Mouse (Mus musculus): ENCODE results near the gene St14.
"Not testable (repeated sequence)": the region's sequence is repeated elsewhere in the genome, so short reads cannot be mapped to it uniquely, and the experiment has no call there.

The St14 gene

GRCm38 (mm10) chr9:31131205-31131968, at the start of gene St14:
TSS of gene St14 (minus strand) at chr9:31131853.
- in situ Hi-C loops (cut with MboI, MseI): no loop called here

DNA sequence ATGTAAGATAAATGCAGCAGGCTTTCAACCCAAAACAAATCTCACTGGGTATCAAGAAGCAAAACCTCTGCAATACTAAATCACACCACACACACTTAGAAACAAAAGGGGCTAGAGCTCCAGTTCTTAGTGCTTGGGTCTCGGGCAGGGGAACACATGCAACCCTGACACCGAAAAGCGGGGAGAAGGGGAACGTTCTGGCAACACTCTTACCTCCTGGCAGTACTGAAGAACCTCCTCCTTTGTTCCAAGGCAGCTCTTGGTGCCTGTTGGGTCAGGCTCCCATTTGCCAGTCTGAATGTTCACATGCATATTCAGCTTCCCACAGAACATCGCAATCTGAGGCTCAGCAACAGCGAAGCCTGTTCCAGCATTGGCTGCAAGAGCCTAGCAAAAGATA, 46.0 kb upstream of the St14 start:
- in situ Hi-C loops (cut with MboI, MseI): no loop called here

DNA sequence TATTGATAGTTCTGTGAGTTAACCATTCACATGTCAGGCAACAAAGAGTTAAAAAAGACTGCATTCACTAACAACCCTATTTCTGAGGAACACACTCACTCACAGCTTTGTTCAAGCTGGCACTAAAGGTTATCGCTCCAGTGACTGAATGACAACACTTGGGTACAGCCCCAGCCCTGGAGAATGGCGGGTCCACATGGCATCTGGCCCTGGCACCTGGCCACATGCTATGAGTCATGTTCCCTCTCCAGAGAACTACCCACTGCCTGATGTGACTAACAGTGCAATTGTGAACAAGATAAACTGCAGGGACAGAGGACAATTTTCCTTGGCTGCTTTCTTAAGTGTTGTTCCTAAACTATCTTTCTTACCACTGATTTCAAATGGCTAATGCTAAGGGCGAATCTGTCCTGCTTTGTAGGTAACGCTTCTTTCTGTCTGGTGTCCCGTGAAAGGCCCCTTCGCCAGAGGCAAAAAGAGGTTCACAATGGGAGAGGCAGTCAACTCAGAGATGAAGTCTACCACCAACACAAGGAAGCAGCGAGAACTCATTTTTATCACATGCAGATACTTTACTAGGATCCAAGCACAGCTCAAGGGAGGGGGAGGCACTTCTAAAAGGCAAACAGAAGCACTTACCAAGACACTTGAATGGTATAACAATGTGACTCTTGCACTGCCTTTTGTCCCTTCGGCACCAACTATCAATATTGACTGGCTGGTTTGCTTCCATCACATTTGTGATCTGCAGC, 44.9 kb upstream of the St14 start:
- in situ Hi-C loops (cut with MboI, MseI): no loop called here

- in situ Hi-C loops (cut with MboI, MseI): no loop called here
Measured at GRCm38 (mm10) chr9:31175978-31176377, 44.3 kb upstream of the St14 start.

GRCm38 (mm10) chr9:31175346-31175745, 43.7 kb upstream of the St14 start:
- in situ Hi-C loops (cut with MboI, MseI): no loop called here

DNA sequence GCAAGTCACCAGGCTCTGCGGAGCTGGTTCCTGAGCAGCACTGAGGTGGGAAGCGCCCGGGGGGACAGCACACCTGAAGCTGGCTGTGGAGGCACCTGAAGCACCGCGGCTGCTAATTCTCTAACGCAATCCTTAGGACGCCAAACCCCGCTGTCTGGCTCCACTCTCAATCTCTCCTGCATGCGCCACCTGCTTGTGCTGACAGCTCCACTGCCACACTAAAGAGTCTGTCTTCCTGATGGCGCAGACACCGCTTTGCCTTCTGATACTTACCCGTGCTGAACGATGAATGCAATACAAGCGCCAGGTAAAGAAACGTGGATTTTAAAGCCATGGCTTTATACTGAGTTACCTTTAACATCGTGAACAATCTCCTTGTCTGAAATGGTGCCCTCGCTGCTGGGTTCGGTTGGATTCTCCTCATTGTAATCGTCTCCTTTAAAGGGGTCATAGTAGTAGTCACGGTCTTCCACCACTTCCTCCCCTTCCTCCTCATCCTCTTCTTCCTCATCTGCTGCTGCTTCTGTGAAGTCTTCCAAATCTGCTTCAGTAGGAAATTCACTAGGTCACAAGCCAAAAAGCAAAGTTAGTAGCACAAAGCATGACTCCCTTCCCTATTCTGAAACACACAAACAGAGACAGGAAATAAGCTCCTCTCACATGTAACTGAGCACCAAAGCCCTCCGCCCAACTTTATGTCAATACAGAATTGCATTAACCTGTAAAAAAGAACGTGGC, 36.9 kb upstream of the St14 start:
- in situ Hi-C loops (cut with MboI, MseI): no loop called here

GRCm38 (mm10) chr9:31167305-31167704, 35.7 kb upstream of the St14 start:
- in situ Hi-C loops (cut with MboI, MseI): no loop called here

- in situ Hi-C loops (cut with MboI, MseI): not testable (repeated sequence)
Measured at GRCm38 (mm10) chr9:31165505-31165904, 33.9 kb upstream of the St14 start.

- in situ Hi-C loops (cut with MboI, MseI): no loop called here
Measured at GRCm38 (mm10) chr9:31163327-31163726, 31.7 kb upstream of the St14 start.

DNA sequence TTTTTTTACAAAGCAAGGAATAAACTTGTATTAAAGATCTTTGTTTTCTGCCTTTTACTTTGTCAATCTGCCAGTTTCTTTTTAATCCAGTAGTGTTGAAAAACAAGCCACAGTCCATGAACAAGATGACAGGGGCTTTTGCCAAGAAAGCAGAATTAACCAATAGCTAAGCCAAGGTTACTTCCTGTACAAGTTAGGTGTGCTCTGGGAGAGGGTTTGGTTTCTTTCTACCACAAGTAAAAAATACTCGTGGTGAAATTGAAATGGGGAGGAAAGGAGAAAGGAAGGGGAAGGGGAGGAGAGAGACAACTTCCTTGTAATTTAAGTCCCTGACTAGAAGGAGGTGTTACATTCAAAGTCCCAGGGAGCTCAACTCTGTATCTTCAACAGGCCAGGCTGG, 31.3 kb upstream of the St14 start:
- in situ Hi-C loops (cut with MboI, MseI): no loop called here

DNA sequence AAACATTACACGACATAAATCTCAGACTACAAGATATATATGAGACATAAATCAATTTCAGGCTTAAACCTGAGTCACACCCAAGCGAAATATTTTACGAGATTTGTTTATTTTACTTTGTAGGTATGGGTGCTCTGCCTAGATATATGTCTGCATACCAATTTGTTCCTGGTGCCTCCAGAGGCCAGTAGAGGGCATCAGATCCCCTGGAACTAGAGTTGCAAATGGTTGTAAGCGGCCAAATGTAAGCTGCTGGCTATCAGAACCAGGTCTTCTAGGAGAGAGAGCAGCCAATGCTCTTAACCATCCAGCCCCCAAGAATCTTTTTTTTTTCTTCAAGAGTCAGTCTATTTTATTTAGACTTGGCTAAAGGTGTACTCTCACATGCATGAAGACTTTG, 28.3 kb upstream of the St14 start:
- in situ Hi-C loops (cut with MboI, MseI): no loop called here

DNA sequence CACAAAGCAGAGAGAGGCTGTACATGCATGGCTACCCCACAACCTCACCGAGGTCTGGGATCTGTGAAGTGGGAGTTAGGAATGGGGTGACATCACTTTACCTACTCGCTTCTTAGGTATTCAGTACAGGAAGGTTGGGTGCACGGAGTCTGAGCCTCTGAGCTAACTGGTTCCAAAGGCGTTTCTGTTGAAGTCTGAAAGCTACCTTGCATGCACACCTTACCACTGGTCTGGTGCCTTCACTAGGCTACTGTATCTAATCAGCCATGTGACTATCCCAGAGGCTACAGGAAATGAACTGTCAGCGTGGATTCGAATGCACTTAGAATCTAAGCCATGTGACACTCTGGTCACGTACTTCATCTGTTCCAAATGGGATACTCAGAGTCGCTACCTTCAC, 24.9 kb upstream of the St14 start:
- in situ Hi-C loops (cut with MboI, MseI): no loop called here

DNA sequence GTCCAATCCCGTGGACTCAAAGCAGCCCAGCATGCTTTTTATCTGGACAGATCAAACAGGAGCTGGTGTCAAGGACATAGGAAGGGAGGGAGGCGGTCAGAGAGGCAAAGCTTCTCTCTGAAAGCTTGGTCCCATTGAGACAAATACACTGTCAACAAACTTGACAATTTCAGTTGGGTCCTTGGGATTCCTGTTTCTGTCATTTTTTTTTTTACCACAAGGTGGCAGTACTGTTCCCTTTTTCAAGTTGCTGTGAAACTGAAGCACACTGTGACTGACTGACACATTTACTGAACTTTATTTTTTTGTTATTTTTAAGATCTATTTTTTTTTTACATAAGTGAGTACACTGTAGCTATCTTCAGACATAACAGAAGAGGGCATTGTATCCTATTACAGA, 19.4 kb upstream of the St14 start:
- in situ Hi-C loops (cut with MboI, MseI): loop anchor here (5.0 kb wide), 1 partner anchor 196 kb away; no protein-coding TSS in a partner anchor

DNA sequence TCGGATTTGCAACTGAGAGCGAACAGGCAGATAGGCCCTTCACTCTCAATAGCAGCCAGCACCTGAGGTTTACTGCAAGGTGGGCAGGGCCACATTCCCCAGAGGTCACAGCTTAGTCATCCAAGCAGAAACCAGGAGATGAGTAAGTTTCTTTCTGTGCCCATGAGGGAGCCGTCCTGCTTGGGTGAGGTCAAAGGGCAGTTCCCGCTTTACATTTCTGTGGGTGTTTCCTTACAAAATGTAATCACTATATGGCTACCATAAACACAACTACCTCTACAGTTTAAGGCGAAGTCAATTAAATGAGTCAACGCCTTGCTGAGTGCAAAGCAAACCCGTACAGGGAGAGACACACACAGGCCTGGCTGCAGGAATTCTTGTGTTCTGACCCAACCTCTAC, 16.5 kb upstream of the St14 start:
- in situ Hi-C loops (cut with MboI, MseI): loop anchor here (10.0 kb wide), 1 partner anchor 137 kb away; the partner anchor contains the start of gene Prdm10

DNA sequence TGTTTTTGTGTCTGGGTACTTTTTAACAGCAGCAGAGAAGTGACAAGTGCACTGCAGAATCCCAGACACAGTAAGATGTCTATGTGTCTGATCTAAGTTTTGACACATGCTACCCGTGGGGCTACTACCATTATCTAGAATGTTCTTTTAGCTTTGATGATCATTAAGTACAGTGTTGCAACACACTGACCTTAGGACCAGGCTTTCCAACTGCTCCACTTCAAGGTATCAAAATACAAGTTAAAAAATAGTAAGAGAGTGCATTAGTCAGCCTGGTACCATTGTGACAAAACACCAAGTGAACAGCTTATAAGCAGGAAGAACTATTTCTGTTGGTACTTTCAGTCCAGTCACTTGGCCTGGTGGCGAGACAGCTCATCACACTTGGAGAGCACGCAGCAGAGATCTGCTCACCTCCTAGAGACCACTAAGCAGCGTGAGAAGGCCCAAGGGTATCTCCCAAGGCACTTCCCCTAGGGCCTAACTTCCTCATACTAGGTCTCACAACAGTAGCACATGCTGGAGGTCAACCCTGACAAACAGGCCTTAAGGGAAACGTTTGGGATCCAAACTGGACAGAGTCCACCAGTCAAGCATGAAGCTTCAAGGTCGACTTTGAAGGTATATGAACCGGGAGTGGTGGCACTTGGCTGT, 13.7 kb upstream of the St14 start:
- in situ Hi-C loops (cut with MboI, MseI): loop anchor here (10.0 kb wide), 1 partner anchor 139 kb away; the partner anchor contains the start of gene Prdm10

- in situ Hi-C loops (cut with MboI, MseI): loop anchor here (10.0 kb wide), 1 partner anchor 142 kb away; the partner anchor contains the start of gene Prdm10
Measured at GRCm38 (mm10) chr9:31142924-31143323, 11.3 kb upstream of the St14 start.

GRCm38 (mm10) chr9:31133131-31133530, 1.5 kb upstream of the St14 start:
- in situ Hi-C loops (cut with MboI, MseI): no loop called here

DNA sequence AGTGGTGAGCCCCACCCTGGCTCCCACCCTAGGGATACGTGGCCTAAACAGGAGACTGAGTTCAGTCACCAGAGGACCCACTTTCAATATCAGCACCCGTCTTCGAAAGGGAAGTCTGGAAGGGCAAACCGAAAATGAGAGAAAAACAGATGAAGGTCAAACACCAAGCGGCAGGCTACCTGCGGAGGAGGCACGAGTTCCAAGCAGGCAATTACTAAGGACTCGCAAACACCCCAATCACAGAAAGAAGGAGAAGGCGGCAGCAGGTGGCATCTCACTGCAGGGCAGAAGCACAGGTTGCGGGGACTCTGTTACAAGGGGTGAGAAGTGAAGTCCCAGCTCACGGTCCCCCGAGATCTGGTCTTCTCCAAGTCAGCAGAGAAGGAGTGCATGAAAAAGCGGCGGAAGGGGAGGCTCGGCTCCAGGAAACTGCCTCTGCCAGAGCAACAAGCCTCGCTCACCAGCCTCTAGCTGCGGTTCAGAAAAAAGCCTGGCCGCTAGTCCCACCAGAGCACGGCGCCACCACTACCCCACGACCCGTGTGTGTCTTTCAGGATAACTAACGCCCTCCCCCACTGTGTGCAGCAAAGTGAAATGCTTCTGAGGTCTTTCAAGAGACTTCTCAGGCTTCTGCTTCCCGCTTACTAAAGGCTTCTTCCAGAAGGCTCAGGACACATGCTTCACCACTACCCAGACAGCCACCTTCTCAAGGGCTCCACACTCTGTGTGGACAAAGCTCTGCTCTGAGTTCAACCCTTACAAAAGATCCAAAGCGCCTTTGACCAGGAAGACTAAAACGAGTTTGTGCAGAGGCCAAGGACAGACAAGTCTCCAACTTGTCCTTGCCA, 1.1 kb downstream of the St14 start:
- in situ Hi-C loops (cut with MboI, MseI): no loop called here

DNA sequence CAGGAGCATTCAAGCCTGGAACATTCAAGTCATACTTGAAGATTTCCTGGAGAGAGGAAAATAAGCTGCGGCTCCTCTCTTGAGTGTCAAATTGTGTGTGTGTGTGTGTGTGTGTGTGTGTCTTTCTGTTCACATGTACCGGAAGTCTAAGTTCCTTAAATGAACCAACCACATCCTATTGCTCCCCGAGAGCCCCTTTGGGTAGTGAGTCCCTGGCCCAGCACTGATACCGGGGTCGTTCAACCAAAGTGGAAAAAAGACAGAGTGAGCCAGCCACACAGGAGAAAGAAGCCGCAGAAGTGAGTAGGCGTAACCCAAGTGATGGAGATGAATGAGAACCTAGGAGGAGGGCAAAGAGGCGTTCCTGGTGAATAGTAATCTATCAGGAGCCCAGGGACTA, 1.7 kb downstream of the St14 start:
- in situ Hi-C loops (cut with MboI, MseI): loop anchor here (10.0 kb wide), 1 partner anchor 415 kb away; no protein-coding TSS in a partner anchor

DNA sequence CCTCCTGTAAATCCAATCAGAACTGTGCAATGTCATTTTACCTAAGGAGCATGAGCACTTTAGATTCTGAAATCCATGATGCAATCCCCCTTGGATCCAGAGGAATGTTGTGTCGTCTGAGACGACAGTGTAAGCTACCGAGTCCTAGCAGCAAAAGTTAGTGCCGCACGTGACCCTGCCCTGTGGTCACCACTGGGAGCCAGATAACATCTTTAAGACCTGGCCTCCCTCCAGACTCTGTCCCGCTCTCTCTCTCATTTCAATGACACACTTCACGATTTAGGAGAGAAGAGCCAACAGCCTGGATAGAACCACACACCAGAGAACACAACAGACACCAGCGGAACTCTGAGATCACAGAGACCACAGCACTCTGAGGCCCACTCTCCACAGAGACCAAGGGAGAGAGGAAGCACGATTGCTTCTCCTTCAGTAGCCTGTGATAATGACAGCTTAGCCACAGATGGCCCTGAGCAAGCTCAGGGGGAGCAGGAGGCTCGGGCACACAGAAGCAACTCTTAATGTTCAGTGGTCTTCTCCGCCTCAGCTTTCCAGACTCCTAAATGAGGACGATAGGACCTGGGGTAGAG, 3.7 kb downstream of the St14 start:
- in situ Hi-C loops (cut with MboI, MseI): loop anchor here (10.0 kb wide), 1 partner anchor 417 kb away; no protein-coding TSS in a partner anchor

All from T-helper 2 cell (primary cell).